Mouse (Mus musculus) MEL (cell line): ENCODE results near the gene Sardh. TPM values are rescaled to one million over a fixed set of nuclear protein-coding genes. Genes with fewer than 3 reads are reported as not detected.

ENCODE experiments used
- DNase-seq: peaks from one replicate; pipeline ENCODE4 v3.0.0; 2011; ENCODE audit warnings: low read depth, low spot score
- H3K27ac ChIP-seq: 2 replicates; pipeline ENCODE4 v1.5.1; 2012; ENCODE audit warnings: low read depth, mild to moderate bottlenecking, control low read depth, low read length, moderate library complexity; ENCODE audit not compliant: control insufficient read depth
- H3K27me3 ChIP-seq, 2 experiments: fragments of 150-350 bp in 1 of 2; sonication (generic) in 1 of 2; 2 replicates each; pipeline ENCODE4 v1.6.1; 2012; ENCODE audit warnings: low read length in 2 of 2, mild to moderate bottlenecking in 2 of 2, improper control_type of control experiment in 1 of 2, moderate library complexity in 1 of 2; ENCODE audit not compliant: insufficient read depth in 2 of 2, control insufficient read depth in 1 of 2
- H3K36me3 ChIP-seq, 2 experiments: 2 replicates each; pipeline ENCODE4 v1.6.1; 2012 to 2014; ENCODE audit warnings: low read length in 2 of 2, improper control_type of control experiment in 1 of 2, inconsistent platforms in 1 of 2, mild to moderate bottlenecking in 1 of 2; ENCODE audit not compliant: insufficient read depth in 2 of 2, control insufficient read depth in 1 of 2
- H3K4me1 ChIP-seq, 2 experiments: fragments of 150-350 bp in 1 of 2; sonication (generic) in 1 of 2; 2 replicates each; pipeline ENCODE4 v1.6.1; 2012; ENCODE audit warnings: low read length in 2 of 2, improper control_type of control experiment in 1 of 2, mild to moderate bottlenecking in 1 of 2; ENCODE audit not compliant: insufficient read depth in 2 of 2, control insufficient read depth in 1 of 2
- H3K4me3 ChIP-seq, 2 experiments: fragments of 150-350 bp in 1 of 2; sonication (generic) in 1 of 2; 2 replicates each; pipeline ENCODE4 v1.5.1; 2012; ENCODE audit warnings: low read depth in 2 of 2, low read length in 2 of 2, mild to moderate bottlenecking in 2 of 2, moderate library complexity in 2 of 2, control low read depth in 1 of 2, improper control_type of control experiment in 1 of 2; ENCODE audit not compliant: control insufficient read depth in 1 of 2, insufficient read depth in 1 of 2
- H3K79me2 ChIP-seq: 2 replicates; pipeline ENCODE4 v1.6.1; 2012; ENCODE audit warnings: mild to moderate bottlenecking, low read length, moderate library complexity; ENCODE audit not compliant: control insufficient read depth, poor library complexity, insufficient read depth
- H3K9ac ChIP-seq: 2 replicates; pipeline ENCODE4 v1.6.1; 2012; ENCODE audit warnings: low read depth, mild to moderate bottlenecking, control low read depth, low read length, moderate library complexity; ENCODE audit not compliant: control insufficient read depth, poor library complexity, severe bottlenecking
- H3K9me3 ChIP-seq: fragments of 150-350 bp; sonication (generic); replicated peaks from 2 replicates; pipeline ENCODE4 v1.6.1; 2012; ENCODE audit warnings: mild to moderate bottlenecking, low read length, improper control_type of control experiment, moderate library complexity; ENCODE audit not compliant: insufficient read depth
- CTCF ChIP-seq, 3 experiments: IDR thresholded peaks in 2 of 3; conservative IDR thresholded peaks in 1 of 3; 2 replicates each; pipeline ENCODE4 v1.5.1; 2011 to 2012; ENCODE audit warnings: low read length in 3 of 3, low read depth in 2 of 3, mild to moderate bottlenecking in 2 of 3, improper control_type of control experiment in 1 of 3, inconsistent platforms in 1 of 3, mixed read lengths in 1 of 3, moderate library complexity in 1 of 3; ENCODE audit not compliant: control insufficient read depth in 1 of 3, insufficient read depth in 1 of 3, poor library complexity in 1 of 3, severe bottlenecking in 1 of 3
- EP300 ChIP-seq, 2 experiments: IDR thresholded peaks; 2 replicates each; pipeline ENCODE4 v1.6.1; 2011; ENCODE audit warnings: improper control_type of control experiment in 2 of 2, low read length in 2 of 2, low read depth in 1 of 2, mild to moderate bottlenecking in 1 of 2
- GATA1 ChIP-seq: IDR thresholded peaks from 2 replicates; pipeline ENCODE4 v1.6.1; 2011; ENCODE audit warnings: low read depth, low read length, improper control_type of control experiment
- KAT2A ChIP-seq: conservative IDR thresholded peaks from 2 replicates; pipeline ENCODE4 v1.6.1; 2012; ENCODE audit warnings: low read depth, low read length, improper control_type of control experiment, inconsistent platforms
- MAFK ChIP-seq: IDR thresholded peaks from 2 replicates; pipeline ENCODE4 v1.6.1; 2011; ENCODE audit warnings: low read depth, mild to moderate bottlenecking, low read length, improper control_type of control experiment, borderline replicate concordance
- MAX ChIP-seq: IDR thresholded peaks from 2 replicates; pipeline ENCODE4 v1.6.1; 2011; ENCODE audit warnings: low read length, improper control_type of control experiment
- MEF2A ChIP-seq: IDR thresholded peaks from 2 replicates; pipeline ENCODE4 v1.6.1; 2014; ENCODE audit warnings: low read depth, mild to moderate bottlenecking, inconsistent platforms, low read length, improper control_type of control experiment; ENCODE audit not compliant: poor library complexity, insufficient replicate concordance, severe bottlenecking; ENCODE audit errors: extremely low read depth
- MYB ChIP-seq: IDR thresholded peaks from 2 replicates; pipeline ENCODE4 v1.6.1; 2011; ENCODE audit warnings: mild to moderate bottlenecking, low read depth, low read length, improper control_type of control experiment
- NELFE ChIP-seq: IDR thresholded peaks from 2 replicates; pipeline ENCODE4 v1.6.1; 2011; ENCODE audit warnings: low read depth, low read length, improper control_type of control experiment
- POLR2A ChIP-seq, 2 experiments: IDR thresholded peaks; 2 replicates each; pipeline ENCODE4 v1.6.1; 2011 to 2012; ENCODE audit warnings: low read length in 2 of 2, mild to moderate bottlenecking in 2 of 2, control low read depth in 1 of 2, improper control_type of control experiment in 1 of 2, low read depth in 1 of 2, moderate library complexity in 1 of 2; ENCODE audit not compliant: control insufficient read depth in 1 of 2, insufficient read depth in 1 of 2, poor library complexity in 1 of 2
- POLR2AphosphoS2 ChIP-seq: IDR thresholded peaks from 2 replicates; pipeline ENCODE4 v1.6.1; 2011; ENCODE audit warnings: low read length, improper control_type of control experiment
- RAD21 ChIP-seq: IDR thresholded peaks from 2 replicates; pipeline ENCODE4 v1.6.1; 2011; ENCODE audit warnings: mild to moderate bottlenecking, low read depth, low read length, improper control_type of control experiment
- SMC3 ChIP-seq: IDR thresholded peaks from 2 replicates; pipeline ENCODE4 v1.6.1; 2011; ENCODE audit warnings: low read depth, low read length, improper control_type of control experiment
- TAL1 ChIP-seq: IDR thresholded peaks from 2 replicates; pipeline ENCODE4 v1.6.1; 2012; ENCODE audit warnings: mild to moderate bottlenecking, inconsistent platforms, low read length, moderate library complexity, mixed read lengths
- USF2 ChIP-seq, 2 experiments: IDR thresholded peaks; 2 replicates each; pipeline ENCODE4 v1.6.1; 2011 to 2012; ENCODE audit warnings: improper control_type of control experiment in 2 of 2, low read length in 2 of 2, borderline replicate concordance in 1 of 2, inconsistent platforms in 1 of 2, low read depth in 1 of 2, mild to moderate bottlenecking in 1 of 2; ENCODE audit not compliant: insufficient read depth in 1 of 2
- ZC3H11A ChIP-seq: IDR thresholded peaks from 2 replicates; pipeline ENCODE4 v1.6.1; 2012; ENCODE audit warnings: low read depth, mild to moderate bottlenecking, inconsistent platforms, low read length, improper control_type of control experiment
- ZMIZ1 ChIP-seq: IDR thresholded peaks from 2 replicates; pipeline ENCODE4 v1.6.1; 2012; ENCODE audit warnings: low read depth, mild to moderate bottlenecking, inconsistent platforms, low read length, improper control_type of control experiment, moderate library complexity
- ZNF384 ChIP-seq: IDR thresholded peaks from 2 replicates; pipeline ENCODE4 v1.6.1; 2012; ENCODE audit warnings: low read depth, mild to moderate bottlenecking, inconsistent platforms, low read length, improper control_type of control experiment
- polyA plus RNA-seq, 2 experiments: library from polyadenylated mRNA; stranded (reverse) in 1 of 2; unstranded in 1 of 2; fragments of >175 nt in 1 of 2; fragments of >200 nt in 1 of 2; gene quantifications; 2 replicates each; pipeline versions ENCODE4 v1.2.1 to v1.2.4; 2012; ENCODE audit warnings: low replicate concordance in 2 of 2, low read depth in 1 of 2; ENCODE audit not compliant: insufficient read length in 2 of 2, insufficient read depth in 1 of 2, missing spikeins in 1 of 2
- total RNA-seq: library from RNA; depleted of rRNA; stranded (reverse); fragments of 300-350 nt; gene quantifications from 2 replicates; pipeline ENCODE4 v1.2.3, GENCODE M21; 2012

Sardh gene
- total and polyA plus RNA-seq, 3 experiments = 0.19 to 0.23 TPM; not detected in 1

GRCm38 (mm10) chr2:27164796-27165590, 83.1 kb downstream of the Sardh start, which contains the start of gene Dbh:
Gene Dbh, plus strand, starts transcription at chr2:27165233.
- H3K27me3 ChIP-seq = peaks cover 7 to 25% of the 10 kb centered on the region in 2 experiments
- no peaks in the 10 kb centered on the region for H3K79me2 ChIP-seq
- H3K9ac ChIP-seq = no peak within 1 kb of the TSS
- H3K4me1 ChIP-seq = no peaks in the 10 kb centered on the region
- TF ChIP-seq SMC3 = no peak
- TF ChIP-seq GATA1 = no peak
- no peak for TF ChIP-seq MEF2A
- TF ChIP-seq POLR2A (IDR thresholded peaks at IDR 0.05; ENCODE audit: control insufficient read depth in 1 of 2, insufficient read depth in 1 of 2, low read depth in 1 of 2, low read length in 2 of 2, poor library complexity in 1 of 2) = no peak
- no peak for TF ChIP-seq TAL1
- TF ChIP-seq MAFK = no peak
- TF ChIP-seq POLR2AphosphoS2 = no peak
- TF ChIP-seq NELFE = no peak
- TF ChIP-seq ZNF384 = no peak
- TF ChIP-seq USF2 (IDR thresholded peaks at IDR 0.05; ENCODE audit: borderline replicate concordance in 1 of 2, insufficient read depth in 1 of 2, low read depth in 1 of 2, low read length in 2 of 2) = no peak
- TF ChIP-seq MYB = no peak
- no peak for TF ChIP-seq KAT2A
- TF ChIP-seq, all 39 proteins: peak for 0
- no peak within 1 kb of the TSS for H3K4me3 ChIP-seq
- H3K27ac ChIP-seq = no peak within 1 kb of the TSS
- H3K36me3 ChIP-seq = no peaks in the 10 kb centered on the region
- no peaks in the 10 kb centered on the region for H3K9me3 ChIP-seq
- no peak for DNase-seq

- TF ChIP-seq ZC3H11A (no peak), RAD21 (no peak), ZMIZ1 (no peak), MAX (no peak), EP300 (IDR thresholded peaks at IDR 0.05; ENCODE audit: low read depth in 1 of 2, low read length in 2 of 2) (no peak), CTCF (IDR thresholded peaks at IDR 0.05 in 2 of 3, conservative IDR thresholded peaks at IDR 0.05 in 1 of 3; ENCODE audit: control insufficient read depth in 1 of 3, insufficient read depth in 1 of 3, low read depth in 2 of 3, low read length in 3 of 3, poor library complexity in 1 of 3, severe bottlenecking in 1 of 3) (no peak), TAL1 (no peak), SMC3 (no peak)
- no peaks in the 10 kb centered on the region for H3K79me2 ChIP-seq
- H3K27ac ChIP-seq = no peak overlapping the region
- H3K27me3 ChIP-seq = peaks cover 1 to 20% of the 10 kb centered on the region in 2 experiments; a peak in 3 of 4 replicates
- no peak for DNase-seq
- H3K9me3 ChIP-seq = no peaks in the 10 kb centered on the region
- no peaks in the 10 kb centered on the region for H3K4me1 ChIP-seq
- no peak overlapping the region for H3K4me3 ChIP-seq
- H3K36me3 ChIP-seq = no peaks in the 10 kb centered on the region
- H3K9ac ChIP-seq = no peak overlapping the region
Observed at GRCm38 (mm10) chr2:27163851-27164250, 84.3 kb downstream of the Sardh start.
